Mouse (Mus musculus): ENCODE measurements around the gene Hmg20b. TPM values are rescaled to one million over a fixed set of nuclear protein-coding genes. Genes with fewer than 3 reads are reported as not detected.

Hmg20b gene
- polyA plus RNA-seq, 1 experiment from 2014 or later, result 72.2 TPM

- Histone ChIP-seq H3K4me2 (replicated peaks; ENCODE audit: low read depth) (peak overlapping the region; percentile 20; the same call in 1 of the 2 replicates), H3K9ac (ENCODE audit: low read length) (peak overlapping the region; percentile 38; the same call in 1 of the 2 replicates), H3K27ac (replicated peaks) (peak overlapping the region; percentile 67), H3K27me3 (ENCODE audit: control insufficient read depth, insufficient read depth, low read length) (no peaks in the 10 kb centered on the region), H3K36me3 (ENCODE audit: control insufficient read depth, insufficient read depth, low read length) (peaks cover 17% of the 10 kb centered on the region), H3K4me1 (replicated peaks; ENCODE audit: control insufficient read depth, insufficient read depth) (peaks cover 6% of the 10 kb centered on the region; the same call in 1 of the 2 replicates), H3K9me3 (ENCODE audit: control insufficient read depth, low read length) (no peaks in the 10 kb centered on the region), H3K4me3 (ENCODE audit: low read depth, low read length) (no peak overlapping the region)
- TF ChIP-seq EP300 (optimal IDR thresholded peaks at IDR 0.05), result no peak
- TF ChIP-seq CTCF (IDR thresholded peaks at IDR 0.05; ENCODE audit: low read depth), result no peak
- ATAC-seq (ENCODE audit: low FRiP score, low TSS enrichment) (no peak), DNase-seq (ENCODE audit: low spot score) (no peak)
- 60% methylated on average over 10 of the region's 10 CpGs for WGBS
These were observed 47.0 kb downstream of the Hmg20b start for GRCm38 (mm10) chr10:81303258-81303657.

- Histone ChIP-seq H3K4me3 (ENCODE audit: low read depth, low read length) (no peak overlapping the region), H3K4me1 (replicated peaks; ENCODE audit: control insufficient read depth, insufficient read depth) (peaks cover 6% of the 10 kb centered on the region; the same call in 1 of the 2 replicates), H3K27me3 (ENCODE audit: control insufficient read depth, insufficient read depth, low read length) (no peaks in the 10 kb centered on the region), H3K9ac (ENCODE audit: low read length) (peak overlapping the region; percentile 38; the same call in 1 of the 2 replicates), H3K36me3 (ENCODE audit: control insufficient read depth, insufficient read depth, low read length) (peaks cover 15% of the 10 kb centered on the region), H3K27ac (replicated peaks) (peak overlapping the region; percentile 67), H3K4me2 (replicated peaks; ENCODE audit: low read depth) (peak overlapping the region; percentile 20; the same call in 1 of the 2 replicates), H3K9me3 (ENCODE audit: control insufficient read depth, low read length) (no peaks in the 10 kb centered on the region)
- ATAC-seq (ENCODE audit: low FRiP score, low TSS enrichment), result no peak; the same call in 1 of the 2 replicates
- TF ChIP-seq CTCF (IDR thresholded peaks at IDR 0.05; ENCODE audit: low read depth) (no peak), EP300 (optimal IDR thresholded peaks at IDR 0.05) (no peak)
- WGBS, result 20% methylated on average over 14 of the region's 14 CpGs
- DNase-seq (ENCODE audit: low spot score), result no peak
These were observed 47.5 kb downstream of the Hmg20b start for GRCm38 (mm10) chr10:81302781-81303218.

- Histone ChIP-seq H3K27me3 (ENCODE audit: control insufficient read depth, insufficient read depth, low read length) (no peaks in the 10 kb centered on the region), H3K4me3 (ENCODE audit: low read depth, low read length) (no peak overlapping the region), H3K36me3 (ENCODE audit: control insufficient read depth, insufficient read depth, low read length) (peaks cover 10% of the 10 kb centered on the region), H3K9me3 (ENCODE audit: control insufficient read depth, low read length) (no peaks in the 10 kb centered on the region), H3K4me2 (replicated peaks; ENCODE audit: low read depth) (0 out of 2 replicates have a peak overlapping the region, but pooled peaks have one; percentile 20), H3K27ac (replicated peaks) (peak overlapping the region; percentile 67), H3K9ac (ENCODE audit: low read length) (0 out of 2 replicates have a peak overlapping the region, but pooled peaks have one; percentile 38), H3K4me1 (replicated peaks; ENCODE audit: control insufficient read depth, insufficient read depth) (peaks cover 6% of the 10 kb centered on the region; the same call in 1 of the 2 replicates)
- no peak for ATAC-seq (ENCODE audit: low FRiP score, low TSS enrichment)
- no peak for DNase-seq (ENCODE audit: low spot score)
- TF ChIP-seq CTCF (IDR thresholded peaks at IDR 0.05; ENCODE audit: low read depth) (no peak), EP300 (optimal IDR thresholded peaks at IDR 0.05) (no peak)
- 36% methylated on average over 4 of the region's 4 CpGs for WGBS
These were observed 48.0 kb downstream of the Hmg20b start for GRCm38 (mm10) chr10:81302288-81302687.

- no peak for ATAC-seq (ENCODE audit: low FRiP score, low TSS enrichment)
- Histone ChIP-seq H3K36me3 (ENCODE audit: control insufficient read depth, insufficient read depth, low read length) (peaks cover 2% of the 10 kb centered on the region; the same call in 1 of the 2 replicates), H3K4me3 (ENCODE audit: low read depth, low read length) (no peak overlapping the region), H3K27ac (replicated peaks) (no peak overlapping the region), H3K4me1 (replicated peaks; ENCODE audit: control insufficient read depth, insufficient read depth) (peaks cover 6% of the 10 kb centered on the region; the same call in 1 of the 2 replicates), H3K9me3 (ENCODE audit: control insufficient read depth, low read length) (no peaks in the 10 kb centered on the region), H3K4me2 (replicated peaks; ENCODE audit: low read depth) (no peak overlapping the region), H3K9ac (ENCODE audit: low read length) (no peak overlapping the region), H3K27me3 (ENCODE audit: control insufficient read depth, insufficient read depth, low read length) (no peaks in the 10 kb centered on the region)
- DNase-seq (ENCODE audit: low spot score), result no peak
- TF ChIP-seq EP300 (optimal IDR thresholded peaks at IDR 0.05) (no peak), CTCF (IDR thresholded peaks at IDR 0.05; ENCODE audit: low read depth) (no peak)
- WGBS, result 73% methylated on average over 9 of the region's 9 CpGs
These were observed 49.0 kb downstream of the Hmg20b start for GRCm38 (mm10) chr10:81301321-81301720.

- ATAC-seq (ENCODE audit: low FRiP score, low TSS enrichment) (no peak), DNase-seq (ENCODE audit: low spot score) (no peak)
- Histone ChIP-seq H3K27ac (replicated peaks) (no peak overlapping the region), H3K4me2 (replicated peaks; ENCODE audit: low read depth) (no peak overlapping the region), H3K4me1 (replicated peaks; ENCODE audit: control insufficient read depth, insufficient read depth) (peaks cover 6% of the 10 kb centered on the region), H3K27me3 (ENCODE audit: control insufficient read depth, insufficient read depth, low read length) (no peaks in the 10 kb centered on the region), H3K36me3 (ENCODE audit: control insufficient read depth, insufficient read depth, low read length) (no peaks in the 10 kb centered on the region), H3K9ac (ENCODE audit: low read length) (peak overlapping the region; percentile 23), H3K9me3 (ENCODE audit: control insufficient read depth, low read length) (no peaks in the 10 kb centered on the region), H3K4me3 (ENCODE audit: low read depth, low read length) (no peak overlapping the region)
- TF ChIP-seq CTCF (IDR thresholded peaks at IDR 0.05; ENCODE audit: low read depth) (no peak), EP300 (optimal IDR thresholded peaks at IDR 0.05) (no peak)
- WGBS, result 74% methylated on average over 9 of the region's 9 CpGs
These were observed 49.9 kb downstream of the Hmg20b start for GRCm38 (mm10) chr10:81300352-81300907.
